Mouse (Mus musculus) forebrain, embryonic 11.5 days (tissue): ENCODE results near the gene Slc4a1. TPM values are rescaled to one million over a fixed set of nuclear protein-coding genes. Genes with fewer than 3 reads are reported as not detected.

Experiments used
- ATAC-seq: fragments of 200-750 bp; cut with Nextera tagmentation; replicated peaks from 2 replicates; pipeline ENCODE4 v1.8.0; 2017; ENCODE audit warnings: moderate TSS enrichment; ENCODE audit not compliant: low FRiP score
- DNase-seq: peaks from one replicate; pipeline ENCODE4 v3.0.0-alpha.2; 2017; ENCODE audit warnings: low spot score
- H3K27ac ChIP-seq: fragments of 300-500 bp; sonication (generic); 2 replicates; pipeline ENCODE4 v1.5.1; 2014; ENCODE audit warnings: low read depth, low read length
- H3K27me3 ChIP-seq: fragments of 300-500 bp; sonication (generic); 2 replicates; pipeline ENCODE4 v1.6.1; 2014; ENCODE audit warnings: mild to moderate bottlenecking, low read length, mixed read lengths; ENCODE audit not compliant: control insufficient read depth, insufficient read depth
- H3K36me3 ChIP-seq: fragments of 300-500 bp; sonication (generic); 2 replicates; pipeline ENCODE4 v1.6.1; 2014; ENCODE audit warnings: mild to moderate bottlenecking, low read length, moderate library complexity, mixed read lengths; ENCODE audit not compliant: control insufficient read depth, insufficient read depth
- H3K4me1 ChIP-seq: fragments of 300-500 bp; sonication (generic); replicated peaks from 2 replicates; pipeline ENCODE4 v1.6.1; 2014; ENCODE audit warnings: low read length, mixed read lengths; ENCODE audit not compliant: control insufficient read depth, insufficient read depth
- H3K4me2 ChIP-seq: fragments of 300-500 bp; sonication (generic); 2 replicates; pipeline ENCODE4 v1.6.1; 2014; ENCODE audit warnings: low read depth, mild to moderate bottlenecking, low read length, moderate library complexity, mixed read lengths; ENCODE audit not compliant: severe bottlenecking
- H3K4me3 ChIP-seq: fragments of 300-500 bp; sonication (generic); 2 replicates; pipeline ENCODE4 v1.5.1; 2014; ENCODE audit warnings: low read depth, low read length
- H3K9ac ChIP-seq: fragments of 300-500 bp; sonication (generic); 2 replicates; pipeline ENCODE4 v1.6.1; 2014; ENCODE audit warnings: low read length
- H3K9me3 ChIP-seq: fragments of 300-500 bp; sonication (generic); 2 replicates; pipeline ENCODE4 v1.6.1; 2016; ENCODE audit warnings: low read length, mixed read lengths; ENCODE audit not compliant: control insufficient read depth
- WGBS: fragments of 180-500 bp; shearing (Covaris S2); extraction: QIAGEN DNeasy Blood & Tissue Kit; methylation state at CpG from one replicate; pipeline ENCODE4 v1.1.7; 2014; 5-methylcytosine and 5-hydroxymethylcytosine counted together
- microRNA-seq: library from miRNA; unstranded; fragments of <30 nt; microRNA quantifications from one replicate; pipeline ENCODE4, GENCODE M21; 2016; ENCODE audit not compliant: insufficient number of aligned reads
- polyA plus RNA-seq: library from polyadenylated mRNA; unstranded; fragments of >200 nt; fragmentation: Nextera tagmentation; extraction: Ambion mirVana; gene quantifications from 2 replicates; pipeline ENCODE4 v1.2.1, GENCODE M21; 2014

Gene Slc4a1
- polyA plus RNA-seq, 1 experiment from 2014 or later = 33.8 TPM

GRCm38 (mm10) chr11:102305359-102305758 lies 60.6 kb downstream of the Slc4a1 start:
- 66% methylated on average over 3 of the region's 3 CpGs for WGBS
- peaks cover 4% of the 10 kb centered on the region for H3K36me3 ChIP-seq
- H3K4me2 ChIP-seq = no peak overlapping the region
- H3K27me3 ChIP-seq = no peaks in the 10 kb centered on the region
- ATAC-seq (no peak), DNase-seq (no peak)
- H3K4me1 ChIP-seq = peaks cover 10% of the 10 kb centered on the region
- H3K9ac ChIP-seq = no peak overlapping the region
- no peak overlapping the region for H3K4me3 ChIP-seq
- no peaks in the 10 kb centered on the region for H3K9me3 ChIP-seq
- H3K27ac ChIP-seq = no peak overlapping the region

- Histone ChIP-seq H3K9me3 (no peaks in the 10 kb centered on the region), H3K27me3 (no peaks in the 10 kb centered on the region), H3K36me3 (no peaks in the 10 kb centered on the region; the same call in 1 of the 2 replicates), H3K4me2 (no peak overlapping the region), H3K9ac (no peak overlapping the region), H3K4me1 (peaks cover 2% of the 10 kb centered on the region), H3K27ac (no peak overlapping the region), H3K4me3 (no peak overlapping the region)
- DNase-seq (no peak), ATAC-seq (no peak)
- WGBS = 37% methylated on average over 2 of the region's 2 CpGs
Measured at GRCm38 (mm10) chr11:102304141-102304540, 61.9 kb downstream of the Slc4a1 start.

DNA sequence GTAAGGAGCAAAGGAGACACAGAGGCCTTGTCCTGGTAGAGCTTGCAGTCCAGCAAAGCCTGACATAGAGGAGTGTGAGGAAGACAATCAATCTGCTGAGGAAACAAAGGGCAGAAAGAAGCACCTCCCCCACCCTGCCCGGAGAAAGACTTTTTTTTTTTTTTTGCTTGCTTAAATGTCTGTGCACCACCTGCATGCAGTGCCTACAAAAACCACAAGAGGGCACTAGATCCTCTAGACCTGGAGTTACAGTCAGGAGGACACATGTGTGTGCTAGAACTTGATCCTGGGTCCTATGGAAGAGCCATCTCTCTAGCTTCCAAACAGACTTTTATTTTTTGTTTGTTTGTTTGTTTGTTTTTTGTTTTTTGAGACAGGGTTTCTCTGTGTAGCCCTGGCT lies 66.2 kb downstream of the Slc4a1 start:
- Histone ChIP-seq H3K27ac (no peak overlapping the region), H3K27me3 (no peaks in the 10 kb centered on the region), H3K9ac (no peak overlapping the region), H3K4me2 (no peak overlapping the region), H3K4me1 (peaks cover 3% of the 10 kb centered on the region), H3K36me3 (no peaks in the 10 kb centered on the region), H3K9me3 (no peaks in the 10 kb centered on the region), H3K4me3 (no peak overlapping the region)
- WGBS = 17% methylated on average over 1 of the region's 1 CpGs
- DNase-seq (peak; percentile 80), ATAC-seq (no peak)

Small RNA genes within 50 kb of the gene (microRNA-seq; reads per million reads assigned to microRNA genes)
- gene Mir6930 = not detected

Other genes with a start within 250 kb of the Slc4a1 start
- not detected in 2 replicates for gene Nags, start 220.7 kb downstream of the Slc4a1 start, polyA plus RNA-seq
- 35.7 and 38.9 TPM in 2 replicates for gene Tmem101, start 209.8 kb downstream of the Slc4a1 start, polyA plus RNA-seq
- 73.2 and 78.7 TPM in 2 replicates for gene Lsm12, start 180.9 kb downstream of the Slc4a1 start, polyA plus RNA-seq
- 30.6 and 32.2 TPM in 2 replicates for gene G6pc3, start 176.6 kb downstream of the Slc4a1 start, polyA plus RNA-seq
- 35.0 and 36.8 TPM in 2 replicates for gene Hdac5, start 136.0 kb downstream of the Slc4a1 start, polyA plus RNA-seq
- 23.5 and 26.6 TPM in 2 replicates for gene BC030867, start 117.3 kb downstream of the Slc4a1 start, polyA plus RNA-seq
- not detected in 2 replicates for gene Asb16, start 97.5 kb downstream of the Slc4a1 start, polyA plus RNA-seq
- gene Tmub2, start 81.3 kb downstream of the Slc4a1 start, polyA plus RNA-seq = 50.0 and 58.5 TPM in 2 replicates
- gene Atxn7l3, start 69.6 kb downstream of the Slc4a1 start, polyA plus RNA-seq = 20.8 and 21.7 TPM in 2 replicates
- gene Ubtf, start 46.5 kb downstream of the Slc4a1 start, polyA plus RNA-seq = 109 and 111 TPM in 2 replicates
- gene Rundc3a, start 27.2 kb upstream of the Slc4a1 start, polyA plus RNA-seq = 33.1 and 35.4 TPM in 2 replicates
- gene Slc25a39, start 41.7 kb upstream of the Slc4a1 start, polyA plus RNA-seq = 196 and 214 TPM in 2 replicates
- 65.7 and 72.8 TPM in 2 replicates for gene Grn, start 64.1 kb upstream of the Slc4a1 start, polyA plus RNA-seq
- 11.0 and 11.2 TPM in 2 replicates for gene Fam171a2, start 81.5 kb upstream of the Slc4a1 start, polyA plus RNA-seq
- 5.0 and 7.4 TPM in 2 replicates for gene Itga2b, start 103.9 kb upstream of the Slc4a1 start, polyA plus RNA-seq
- gene Gpatch8, start 190.2 kb upstream of the Slc4a1 start, polyA plus RNA-seq = 52.4 and 54.5 TPM in 2 replicates
- 12.7 and 13.8 TPM in 2 replicates for gene Gm11627, start 213.3 kb upstream of the Slc4a1 start, polyA plus RNA-seq
- 45.2 and 46.3 TPM in 2 replicates for gene Fzd2, start 238.2 kb upstream of the Slc4a1 start, polyA plus RNA-seq